In the genomic region with DNA sequence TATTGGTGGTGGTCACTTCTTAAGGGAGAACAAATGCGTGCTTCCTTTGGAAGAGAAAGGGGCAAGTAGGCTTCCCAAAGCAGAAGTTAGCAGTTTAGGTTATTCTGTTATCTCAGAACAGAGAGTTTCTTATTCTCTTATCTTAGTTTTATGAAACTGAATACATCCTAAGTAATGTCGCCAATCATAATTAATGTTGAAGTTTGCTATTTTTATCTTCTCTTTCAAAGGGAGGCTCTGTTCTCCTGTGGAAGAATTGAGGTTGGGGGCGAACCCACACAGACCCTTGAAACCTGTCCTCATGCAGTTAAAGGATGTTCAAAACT, we compare ENCODE assay signal across 1 mouse cellular context.
A peak's percentile ranks its signal among the peaks of the same experiment; 100 is the strongest.
TF ChIP-seq lines count a peak whose summit lies in the region.

No protein-coding gene starts in this region.

TF ChIP-seq in MEL, 35 proteins besides CTCF, POLR2A, EP300 and RAD21 (continued from another document):
- no peak for TF ChIP-seq NRF1 (IDR thresholded peaks at IDR 0.05; ENCODE audit: insufficient read depth, low read depth, low read length, poor library complexity, severe bottlenecking)
- no peak for TF ChIP-seq USF2 (IDR thresholded peaks at IDR 0.05; ENCODE audit: borderline replicate concordance in 1 of 2, insufficient read depth in 1 of 2, low read depth in 1 of 2, low read length in 2 of 2)
- TF ChIP-seq GABPA (IDR thresholded peaks at IDR 0.05; ENCODE audit: low read depth, low read length): no peak
- TF ChIP-seq USF1 (IDR thresholded peaks at IDR 0.05; ENCODE audit: low read depth, low read length): no peak
- no peak for TF ChIP-seq BHLHE40 (IDR thresholded peaks at IDR 0.05; ENCODE audit: borderline replicate concordance, low read depth, low read length)
- TF ChIP-seq MYC (IDR thresholded peaks at IDR 0.05; ENCODE audit: low read depth, low read length): peak; percentile 74; the same call in 1 of the 2 replicates
- no peak for TF ChIP-seq ELF1 (IDR thresholded peaks at IDR 0.05; ENCODE audit: low read depth, low read length)
- TF ChIP-seq GATA1 (IDR thresholded peaks at IDR 0.05; ENCODE audit: low read depth, low read length): peak; percentile 68
- no peak for TF ChIP-seq MXI1 (IDR thresholded peaks at IDR 0.05; ENCODE audit: low read depth, low read length)
- no peak for TF ChIP-seq POLR2AphosphoS5 (IDR thresholded peaks at IDR 0.05; ENCODE audit: borderline replicate concordance, low read depth, low read length)
- no peak for TF ChIP-seq ZKSCAN1 (IDR thresholded peaks at IDR 0.05; ENCODE audit: low read depth, low read length)
- TF ChIP-seq CHD1 (IDR thresholded peaks at IDR 0.05; ENCODE audit: low read depth, low read length): no peak
- peak; percentile 34; the same call in 1 of the 2 replicates for TF ChIP-seq TCF12 (IDR thresholded peaks at IDR 0.05; ENCODE audit: low read depth, low read length)
- no peak; the same call in 1 of the 2 replicates for TF ChIP-seq MYB (IDR thresholded peaks at IDR 0.05; ENCODE audit: low read depth, low read length)
- no peak for TF ChIP-seq UBTF (IDR thresholded peaks at IDR 0.05; ENCODE audit: borderline replicate concordance, insufficient read depth, low read depth, low read length)
- TF ChIP-seq RCOR1 (IDR thresholded peaks at IDR 0.05; ENCODE audit: low read depth, low read length): peak; percentile 61
- no peak for TF ChIP-seq ZC3H11A (IDR thresholded peaks at IDR 0.05; ENCODE audit: low read depth, low read length)
- peak; percentile 43; the same call in 1 of the 2 replicates for TF ChIP-seq MAZ (IDR thresholded peaks at IDR 0.05; ENCODE audit: low read depth, low read length)
- 0 out of 2 replicates have a peak, but pooled peaks have one; percentile 32 for TF ChIP-seq MAX (IDR thresholded peaks at IDR 0.05; ENCODE audit: low read length)
- no peak for TF ChIP-seq TBP (IDR thresholded peaks at IDR 0.05; ENCODE audit: low read depth, low read length)
- no peak for TF ChIP-seq CHD2 (IDR thresholded peaks at IDR 0.05; ENCODE audit: low read length)
- no peak for TF ChIP-seq SIN3A (IDR thresholded peaks at IDR 0.05; ENCODE audit: low read length)
